Mouse (Mus musculus) limb, embryonic 15.5 days (tissue): Measurements from ENCODE around the gene Tspyl3. TPM values are rescaled to one million over a fixed set of nuclear protein-coding genes. Genes with fewer than 3 reads are reported as not detected.

Source experiments
- ATAC-seq: fragments of 200-750 bp; cut with Nextera tagmentation; 2 replicates; pipeline ENCODE4 v1.8.0; 2017; ENCODE audit warnings: low read depth, moderate TSS enrichment; ENCODE audit not compliant: insufficient number of reproducible peaks, low FRiP score, low TSS enrichment
- H3K27ac ChIP-seq: fragments of 300-500 bp; sonication (generic); 2 replicates; pipeline ENCODE4 v1.5.1; 2015; ENCODE audit warnings: moderate library complexity, mild to moderate bottlenecking, inconsistent platforms
- H3K27me3 ChIP-seq: fragments of 300-500 bp; sonication (generic); 2 replicates; pipeline ENCODE4 v1.6.1; 2015; ENCODE audit warnings: inconsistent platforms
- H3K36me3 ChIP-seq: fragments of 300-500 bp; sonication (generic); 2 replicates; pipeline ENCODE4 v1.6.1; 2015; ENCODE audit warnings: inconsistent platforms
- H3K4me1 ChIP-seq: fragments of 300-500 bp; sonication (generic); 2 replicates; pipeline ENCODE4 v1.6.1; 2015; ENCODE audit warnings: inconsistent platforms
- H3K4me2 ChIP-seq: fragments of 300-500 bp; sonication (generic); 2 replicates; pipeline ENCODE4 v1.6.1; 2015; ENCODE audit warnings: mild to moderate bottlenecking, inconsistent platforms
- H3K4me3 ChIP-seq: fragments of 300-500 bp; sonication (generic); 2 replicates; pipeline ENCODE4 v1.5.1; 2015; ENCODE audit warnings: mild to moderate bottlenecking, inconsistent platforms
- H3K9ac ChIP-seq: fragments of 300-500 bp; sonication (generic); 2 replicates; pipeline ENCODE4 v1.6.1; 2015; ENCODE audit warnings: inconsistent platforms
- H3K9me3 ChIP-seq: fragments of 300-500 bp; sonication (generic); 2 replicates; pipeline ENCODE4 v1.6.1; 2016; ENCODE audit warnings: inconsistent platforms
- WGBS: fragments of 180-500 bp; shearing (Covaris S2); methylation state at CpG from one replicate; pipeline ENCODE4 v1.1.7; 2015; 5-methylcytosine and 5-hydroxymethylcytosine counted together
- polyA plus RNA-seq: library from polyadenylated mRNA; unstranded; fragments of >200 nt; fragmentation: Nextera tagmentation; extraction: Ambion mirVana; gene quantifications from 2 replicates; pipeline ENCODE4 v1.2.1, GENCODE M21; 2015

The Tspyl3 gene
- polyA plus RNA-seq, 1 experiment from 2014 or later = 14.7 TPM

DNA sequence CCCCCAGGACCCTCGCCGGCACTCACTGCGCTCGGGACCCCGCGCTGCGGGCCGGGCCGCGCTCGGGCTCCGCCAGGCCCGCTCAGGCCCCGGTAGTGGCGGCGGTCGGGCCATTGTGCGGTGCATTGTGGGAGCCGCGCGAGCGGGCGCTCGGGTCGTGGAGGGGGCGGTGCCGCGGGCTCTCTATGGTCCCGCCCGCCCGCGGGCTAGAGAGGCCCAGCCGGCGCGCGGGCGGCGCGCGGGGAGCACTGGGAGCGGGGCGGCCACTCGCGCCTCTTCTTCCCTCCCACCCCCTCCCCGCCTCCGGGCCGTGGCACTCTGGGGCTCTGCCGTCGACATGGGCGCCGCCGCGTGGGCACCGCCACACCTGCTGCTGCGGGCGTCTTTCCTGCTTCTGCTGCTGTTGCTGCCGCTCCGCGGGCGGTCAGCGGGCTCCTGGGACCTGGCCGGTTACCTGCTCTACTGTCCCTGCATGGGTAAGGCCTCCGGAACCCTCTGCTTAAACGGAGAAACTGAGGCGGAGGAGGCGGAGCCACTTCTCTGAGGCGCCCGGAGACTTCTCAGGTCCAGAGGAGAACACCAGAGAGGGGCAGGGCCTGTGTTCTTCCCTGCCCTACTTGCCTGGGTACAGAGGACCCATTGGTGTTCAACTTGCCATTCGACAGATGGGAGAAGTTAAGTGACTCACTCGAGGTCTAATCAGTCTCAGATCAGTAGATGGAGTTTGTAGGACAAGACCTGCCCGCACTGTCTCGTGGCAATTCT lies 16.2 kb upstream of the Tspyl3 start, which contains the start of the genes Plagl2 and Pofut1:
Gene Plagl2, minus strand, starts transcription at position 177 of the 765 bp plus-strand sequence.
Gene Pofut1, plus strand, starts transcription at position 284 of the 765 bp plus-strand sequence.
- Histone ChIP-seq H3K4me2 (peak within 1 kb of the TSS; percentile 80), H3K4me1 (peaks cover 24% of the 10 kb centered on the region), H3K27ac (peak within 1 kb of the TSS; percentile 97), H3K9me3 (no peaks in the 10 kb centered on the region), H3K27me3 (no peaks in the 10 kb centered on the region), H3K36me3 (peaks cover 18% of the 10 kb centered on the region), H3K4me3 (peak within 1 kb of the TSS; percentile 97), H3K9ac (peak within 1 kb of the TSS; percentile 99)
- peak; percentile 93 for ATAC-seq
- WGBS = under 1% methylated on average over 55 of the region's 72 CpGs

DNA sequence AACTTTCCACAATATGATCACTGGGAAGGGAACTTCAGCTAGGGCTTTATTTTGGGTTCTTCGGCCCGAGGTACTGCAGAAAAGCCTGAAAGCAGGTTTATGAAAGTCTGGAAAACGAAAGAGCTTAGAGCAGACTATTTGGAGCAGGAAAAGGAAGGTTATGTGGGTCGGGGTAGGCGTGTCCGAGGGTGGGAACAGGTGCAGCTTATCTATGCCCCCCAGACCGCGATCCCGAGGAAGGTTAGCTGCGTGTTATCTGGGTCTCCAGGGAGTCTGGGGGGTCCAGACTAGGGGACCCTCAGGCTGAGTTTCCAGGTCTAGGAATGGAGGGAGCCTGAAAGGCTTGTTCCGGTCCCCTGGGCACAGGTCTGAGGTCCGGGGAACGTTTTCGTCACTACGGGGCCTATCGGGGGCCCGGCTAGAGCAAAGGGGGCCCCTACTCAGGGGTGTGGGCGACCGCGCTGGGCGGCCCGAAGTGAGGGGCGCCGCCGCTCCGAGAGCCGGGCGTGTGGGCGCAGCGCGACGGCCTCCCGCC lies 15.5 kb upstream of the Tspyl3 start:
- peak; percentile 36 for ATAC-seq
- peak overlapping the region; percentile 97 for H3K4me3 ChIP-seq
- 0% methylated on average over 29 of the region's 33 CpGs for WGBS
- peaks cover 19% of the 10 kb centered on the region for H3K36me3 ChIP-seq
- peak overlapping the region; percentile 97 for H3K27ac ChIP-seq
- H3K4me1 ChIP-seq = peaks cover 24% of the 10 kb centered on the region
- H3K27me3 ChIP-seq = no peaks in the 10 kb centered on the region
- H3K9ac ChIP-seq = peak overlapping the region; percentile 99
- peak overlapping the region; percentile 80 for H3K4me2 ChIP-seq
- no peaks in the 10 kb centered on the region for H3K9me3 ChIP-seq

DNA sequence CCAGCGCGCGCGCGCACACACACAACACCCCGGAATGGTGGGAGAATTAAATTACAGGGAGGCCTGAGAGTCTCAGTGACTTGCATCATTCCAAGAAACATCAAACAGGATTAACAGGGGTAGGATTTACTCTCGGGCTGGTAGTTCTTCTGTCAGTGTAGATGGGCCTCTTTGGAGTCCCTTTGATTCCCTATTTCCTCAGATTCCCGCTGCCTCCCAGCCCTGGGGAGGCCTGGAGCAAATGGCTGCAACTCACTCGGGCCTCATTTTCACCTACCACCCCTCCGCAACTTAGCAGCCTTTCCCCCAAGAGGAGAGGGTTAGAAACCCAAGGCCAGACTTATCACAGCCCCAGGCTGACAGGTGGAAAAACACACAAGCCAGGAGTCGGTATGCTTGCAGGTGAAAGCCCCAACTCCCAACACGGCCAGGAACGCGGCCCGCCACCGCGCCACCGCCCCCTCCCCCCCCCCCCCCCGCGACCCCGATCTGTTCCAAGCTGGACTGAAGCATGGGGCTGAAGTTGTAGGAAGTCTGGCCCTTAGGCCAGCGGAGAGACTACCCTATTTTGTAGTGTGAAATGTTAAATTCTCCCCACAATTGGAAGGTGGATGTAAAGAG lies 14.7 kb upstream of the Tspyl3 start:
- H3K4me1 ChIP-seq = peaks cover 24% of the 10 kb centered on the region
- H3K27me3 ChIP-seq = no peaks in the 10 kb centered on the region
- peak overlapping the region; percentile 97 for H3K27ac ChIP-seq
- H3K9ac ChIP-seq = peak overlapping the region; percentile 99
- H3K4me2 ChIP-seq = peak overlapping the region; percentile 80
- peak overlapping the region; percentile 97 for H3K4me3 ChIP-seq
- H3K9me3 ChIP-seq = no peaks in the 10 kb centered on the region
- no peak for ATAC-seq
- peaks cover 20% of the 10 kb centered on the region for H3K36me3 ChIP-seq
- 4% methylated on average over 19 of the region's 22 CpGs for WGBS

DNA sequence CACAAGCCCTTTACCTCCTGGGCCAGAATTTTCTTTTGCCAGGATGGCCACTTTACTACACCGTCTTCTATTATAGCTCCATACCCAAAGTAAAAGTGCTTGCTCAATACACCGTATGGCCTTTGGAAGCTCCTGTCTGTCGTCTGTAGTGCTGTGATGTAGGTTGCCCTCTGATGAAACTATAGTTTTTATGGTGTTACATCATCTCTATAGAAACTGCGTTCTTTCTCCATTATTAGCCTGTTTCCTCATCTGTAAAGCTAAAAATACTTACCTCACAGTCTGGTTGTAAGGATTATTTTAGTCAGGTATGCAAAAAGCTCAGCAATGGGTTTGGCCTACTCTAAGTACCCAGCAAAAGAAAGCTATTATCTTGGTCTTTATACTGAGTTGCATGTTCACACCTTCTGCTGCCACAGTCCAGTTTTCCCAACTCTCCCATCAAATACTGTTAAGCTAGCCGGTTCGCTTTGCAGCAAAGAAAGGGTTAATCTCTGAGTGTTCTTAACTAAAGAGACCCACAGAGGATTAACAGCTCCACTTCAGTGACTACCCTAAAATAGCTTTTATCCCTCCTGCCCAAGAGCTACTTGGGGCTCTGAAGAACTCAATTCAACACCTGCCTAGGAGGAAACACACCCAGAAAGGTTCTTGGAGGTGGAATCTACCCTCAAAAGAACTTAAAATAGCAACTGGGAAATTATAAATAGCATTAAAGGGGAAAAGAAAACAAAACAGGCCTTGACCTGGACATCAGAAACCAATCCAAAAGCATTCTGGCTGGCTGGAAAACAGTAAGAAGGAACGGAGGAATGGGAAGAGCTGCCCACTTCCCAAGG lies 14.0 kb upstream of the Tspyl3 start:
- 54% methylated on average over 7 of the region's 7 CpGs for WGBS
- H3K9ac ChIP-seq = peak overlapping the region; percentile 99
- H3K27me3 ChIP-seq = no peaks in the 10 kb centered on the region
- H3K4me2 ChIP-seq = peak overlapping the region; percentile 80
- peaks cover 22% of the 10 kb centered on the region for H3K4me1 ChIP-seq
- ATAC-seq = no peak
- peaks cover 25% of the 10 kb centered on the region for H3K36me3 ChIP-seq
- H3K9me3 ChIP-seq = no peaks in the 10 kb centered on the region
- H3K27ac ChIP-seq = peak overlapping the region; percentile 97
- peak overlapping the region; percentile 97 for H3K4me3 ChIP-seq

DNA sequence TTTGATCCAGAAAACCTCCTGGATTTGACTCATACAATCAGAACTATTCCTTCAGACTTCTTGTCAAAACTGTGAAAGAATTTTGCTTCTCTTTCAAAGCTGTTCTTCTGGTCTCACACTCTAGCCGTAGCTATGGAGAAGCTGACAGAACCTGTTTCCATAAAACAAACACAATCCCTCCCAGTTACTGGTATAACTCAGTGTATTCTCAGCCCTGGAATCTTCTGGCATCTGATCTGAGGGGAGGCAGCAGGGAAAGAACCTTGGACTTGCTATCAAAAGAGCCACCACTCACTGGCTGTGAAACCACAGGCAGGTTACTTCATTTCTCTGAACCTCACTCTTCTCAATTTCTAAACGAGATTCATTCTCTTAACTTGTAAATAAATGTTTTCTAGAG lies 13.2 kb upstream of the Tspyl3 start:
- peaks cover 22% of the 10 kb centered on the region for H3K4me1 ChIP-seq
- peak overlapping the region; percentile 69; the same call in 1 of the 2 replicates for H3K27ac ChIP-seq
- no peaks in the 10 kb centered on the region for H3K27me3 ChIP-seq
- H3K9ac ChIP-seq = no peak overlapping the region
- H3K36me3 ChIP-seq = peaks cover 28% of the 10 kb centered on the region
- no peak overlapping the region for H3K4me3 ChIP-seq
- no peak for ATAC-seq
- no peaks in the 10 kb centered on the region for H3K9me3 ChIP-seq
- no peak overlapping the region for H3K4me2 ChIP-seq
- 61% methylated on average over 2 of the region's 2 CpGs for WGBS

DNA sequence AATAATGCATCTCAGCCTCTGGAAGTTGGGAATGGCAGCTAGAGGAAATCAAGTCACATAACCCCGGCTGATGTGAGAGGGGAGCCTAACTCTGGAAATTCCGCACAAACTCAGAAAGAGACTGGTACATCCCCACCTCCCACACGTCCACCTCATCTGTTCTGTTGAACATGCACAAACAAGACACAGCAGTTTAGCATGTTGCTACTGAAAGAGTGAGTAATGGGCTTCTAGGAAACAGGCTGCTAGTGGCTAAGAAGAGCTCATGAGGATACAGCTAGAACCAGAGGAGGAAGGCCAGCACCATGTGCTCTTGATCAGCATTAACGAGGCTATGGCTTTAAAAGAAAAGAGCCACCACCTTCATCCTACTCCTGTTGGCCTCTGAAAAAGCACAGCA lies 12.7 kb upstream of the Tspyl3 start:
- Histone ChIP-seq H3K36me3 (peaks cover 32% of the 10 kb centered on the region), H3K4me2 (no peak overlapping the region)

DNA sequence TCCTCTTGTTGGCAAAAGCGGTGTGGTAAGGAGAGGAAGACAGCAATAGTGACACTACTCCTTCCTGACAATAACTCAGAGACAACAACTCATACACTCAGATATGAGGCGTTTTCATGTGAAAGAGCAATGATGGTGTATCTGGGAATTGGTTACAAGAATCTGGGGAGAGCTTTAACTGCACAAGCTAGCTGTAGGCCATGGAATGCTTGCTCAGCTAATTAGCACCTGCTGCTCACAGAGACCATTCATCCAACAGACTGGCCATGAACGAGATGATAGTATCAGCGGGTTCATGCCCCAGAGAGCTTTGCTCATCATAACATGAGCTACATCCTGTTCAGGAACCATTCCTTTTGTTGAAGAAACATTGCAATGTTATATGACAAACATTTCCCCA lies 12.0 kb upstream of the Tspyl3 start:
- H3K4me2 ChIP-seq = no peak overlapping the region
- no peaks in the 10 kb centered on the region for H3K27me3 ChIP-seq
- H3K36me3 ChIP-seq = peaks cover 37% of the 10 kb centered on the region
- ATAC-seq = no peak
- H3K27ac ChIP-seq = no peak overlapping the region
- H3K9me3 ChIP-seq = no peaks in the 10 kb centered on the region
- peaks cover 20% of the 10 kb centered on the region for H3K4me1 ChIP-seq
- H3K9ac ChIP-seq = no peak overlapping the region
- no peak overlapping the region for H3K4me3 ChIP-seq
- WGBS = 61% methylated on average over 4 of the region's 4 CpGs

More for the DNA sequence above, 12.7 kb upstream of the Tspyl3 start:
- Histone ChIP-seq H3K27me3 (no peaks in the 10 kb centered on the region), H3K9ac (no peak overlapping the region), H3K9me3 (no peaks in the 10 kb centered on the region), H3K4me1 (peaks cover 22% of the 10 kb centered on the region), H3K4me3 (no peak overlapping the region), H3K27ac (peak overlapping the region; percentile 69; the same call in 1 of the 2 replicates)
- ATAC-seq = no peak
- 63% methylated on average over 4 of the region's 4 CpGs for WGBS

DNA sequence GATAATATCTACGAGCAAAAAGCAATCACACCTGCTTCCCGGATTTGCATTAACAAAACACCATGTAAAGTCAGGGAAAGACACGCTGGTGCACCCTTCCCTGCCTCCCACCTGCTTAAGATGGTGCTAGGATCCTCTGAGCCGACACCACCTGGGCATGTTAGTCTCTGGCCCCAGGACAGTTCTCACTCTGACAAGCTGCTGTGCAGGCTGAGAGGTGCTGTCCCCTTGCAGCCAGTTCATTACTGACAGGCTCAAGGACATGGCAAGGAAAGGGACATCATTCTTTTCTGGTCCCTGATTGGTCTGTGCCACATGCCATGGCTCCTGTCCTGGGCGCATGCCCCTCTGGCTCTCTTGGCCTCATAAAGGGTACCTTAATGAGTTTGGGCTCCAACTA lies 3.3 kb upstream of the Tspyl3 start:
- Histone ChIP-seq H3K27ac (no peak overlapping the region), H3K4me2 (no peak overlapping the region), H3K4me3 (no peak overlapping the region), H3K27me3 (no peaks in the 10 kb centered on the region), H3K4me1 (peaks cover 13% of the 10 kb centered on the region), H3K9ac (no peak overlapping the region), H3K9me3 (no peaks in the 10 kb centered on the region), H3K36me3 (peaks cover 53% of the 10 kb centered on the region)
- WGBS = 77% methylated on average over 5 of the region's 5 CpGs
- no peak for ATAC-seq

DNA sequence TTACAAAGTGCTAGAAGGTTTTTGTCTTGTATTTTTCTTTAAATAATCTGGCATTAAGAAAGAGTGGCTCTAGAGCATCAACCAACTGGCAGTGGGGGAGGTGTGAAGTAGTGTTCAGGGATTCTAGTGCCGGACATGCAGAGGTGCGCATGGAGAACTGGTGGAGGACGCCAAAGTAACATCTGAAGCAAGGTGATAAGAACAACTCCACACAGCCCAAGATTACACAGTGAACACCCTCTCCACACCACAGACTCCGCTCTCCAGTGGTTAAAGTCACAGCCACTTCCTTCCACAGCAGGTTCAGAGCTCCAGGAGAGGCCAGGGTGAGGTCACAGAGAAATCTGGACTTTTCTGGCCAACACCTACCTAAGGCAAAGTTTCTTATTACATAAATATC lies 2.7 kb upstream of the Tspyl3 start:
- no peak overlapping the region for H3K4me2 ChIP-seq
- H3K4me1 ChIP-seq = peaks cover 13% of the 10 kb centered on the region
- WGBS = 93% methylated on average over 4 of the region's 4 CpGs
- ATAC-seq = no peak
- H3K9ac ChIP-seq = no peak overlapping the region
- no peaks in the 10 kb centered on the region for H3K9me3 ChIP-seq
- H3K4me3 ChIP-seq = no peak overlapping the region
- no peaks in the 10 kb centered on the region for H3K27me3 ChIP-seq
- no peak overlapping the region for H3K27ac ChIP-seq
- peaks cover 48% of the 10 kb centered on the region for H3K36me3 ChIP-seq

DNA sequence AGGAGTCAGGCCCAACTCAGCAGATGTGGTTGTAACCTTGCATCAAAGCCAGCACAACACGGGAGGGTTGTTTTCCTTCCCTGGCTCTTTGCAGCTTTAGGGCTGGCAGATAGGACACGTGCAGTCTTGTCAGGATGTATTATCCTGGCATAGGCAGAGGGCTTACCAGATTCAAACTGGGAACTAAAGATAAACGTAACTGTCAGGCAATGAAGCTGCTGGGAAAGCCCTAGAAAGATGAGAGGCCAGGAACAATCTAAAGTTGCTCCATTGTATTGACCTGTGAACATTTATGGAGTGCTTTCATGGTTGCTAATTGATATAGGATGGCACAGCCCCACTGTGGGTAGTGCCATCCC lies 333 bp upstream of the Tspyl3 start:
- Histone ChIP-seq H3K27ac (peak overlapping the region; percentile 84), H3K4me2 (peak overlapping the region; percentile 80), H3K9me3 (no peaks in the 10 kb centered on the region), H3K4me1 (peaks cover 13% of the 10 kb centered on the region), H3K4me3 (peak overlapping the region; percentile 64), H3K9ac (peak overlapping the region; percentile 77; the same call in 1 of the 2 replicates), H3K36me3 (peaks cover 36% of the 10 kb centered on the region), H3K27me3 (no peaks in the 10 kb centered on the region)
- ATAC-seq = no peak; the same call in 1 of the 2 replicates
- 6% methylated on average over 3 of the region's 3 CpGs for WGBS

DNA sequence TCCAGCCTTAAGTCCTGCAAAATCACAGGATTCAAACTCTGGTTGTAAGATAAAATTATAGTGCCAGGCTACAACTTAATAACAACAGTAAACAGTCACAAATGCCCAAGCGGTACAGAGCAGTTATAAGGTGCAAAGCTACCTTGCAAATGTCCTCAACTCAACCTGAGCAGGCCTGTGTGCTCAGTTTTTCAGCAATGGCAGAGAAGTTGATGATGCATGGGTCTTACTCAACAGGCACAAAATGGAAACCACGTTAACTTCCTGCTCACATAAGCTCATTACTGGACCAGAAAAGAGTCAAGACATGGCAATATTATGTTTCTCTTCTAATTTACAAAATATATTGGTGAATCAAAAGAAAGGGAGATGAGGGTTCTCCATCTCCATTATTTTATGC lies 2.7 kb downstream of the Tspyl3 start:
- 92% methylated on average over 2 of the region's 2 CpGs for WGBS
- ATAC-seq = no peak
- Histone ChIP-seq H3K36me3 (peaks cover 14% of the 10 kb centered on the region; the same call in 1 of the 2 replicates), H3K9me3 (no peaks in the 10 kb centered on the region), H3K27ac (no peak overlapping the region), H3K9ac (no peak overlapping the region), H3K27me3 (no peaks in the 10 kb centered on the region), H3K4me2 (no peak overlapping the region), H3K4me1 (peaks cover 13% of the 10 kb centered on the region), H3K4me3 (no peak overlapping the region)
